Mouse (Mus musculus) thymus, postnatal 25 days (tissue): ENCODE results near the gene Fahd2a.

Source experiments
- DNase-seq: peaks from one replicate; pipeline ENCODE4 v3.0.0; 2022

Fahd2a gene

DNA sequence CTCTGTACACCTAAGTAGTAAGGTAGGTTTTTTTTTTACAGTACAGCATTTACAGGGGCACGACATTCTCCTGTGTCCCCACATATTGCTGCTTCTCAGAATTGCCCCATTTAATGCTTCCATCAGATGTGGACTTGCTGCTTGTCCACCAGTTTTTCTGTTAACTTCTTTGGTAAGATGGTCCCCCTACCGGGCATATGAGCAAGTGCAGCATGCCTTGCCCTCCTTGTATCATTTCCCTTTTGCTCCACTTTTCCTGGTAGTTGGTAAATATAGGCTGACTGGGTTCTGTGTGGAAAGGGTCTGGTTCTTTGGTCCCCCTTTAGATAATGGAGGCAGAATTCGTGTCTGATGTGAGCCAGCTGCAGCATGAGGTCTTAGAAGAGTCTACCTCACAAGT, 14.1 kb downstream of the Fahd2a start:
- DNase-seq, result peak; percentile 18

DNA sequence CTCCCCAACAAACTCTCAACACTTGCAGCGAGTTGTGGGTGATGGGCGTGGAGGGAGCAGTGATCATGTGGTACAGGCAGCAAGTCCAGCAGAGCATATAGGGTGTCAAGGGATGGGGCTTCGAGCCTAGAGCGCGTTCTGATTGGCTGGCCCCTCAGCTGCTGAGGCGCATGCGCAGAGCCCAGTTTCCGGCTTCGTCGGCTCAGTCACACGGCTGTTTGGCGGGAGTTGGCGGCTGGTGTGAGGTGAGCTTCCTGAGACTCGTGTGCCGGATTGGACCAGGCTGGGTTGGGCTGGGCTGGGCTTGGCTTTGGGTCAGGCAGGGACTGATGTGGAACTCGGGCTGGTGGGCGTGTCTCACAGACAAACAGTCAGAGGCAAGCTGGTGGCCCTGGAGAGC, 19.4 kb downstream of the Fahd2a start, which contains the start of gene Gpat2:
Gene Gpat2, plus strand, starts transcription at position 223 of the 400 bp plus-strand sequence.
- no peak for DNase-seq

DNA sequence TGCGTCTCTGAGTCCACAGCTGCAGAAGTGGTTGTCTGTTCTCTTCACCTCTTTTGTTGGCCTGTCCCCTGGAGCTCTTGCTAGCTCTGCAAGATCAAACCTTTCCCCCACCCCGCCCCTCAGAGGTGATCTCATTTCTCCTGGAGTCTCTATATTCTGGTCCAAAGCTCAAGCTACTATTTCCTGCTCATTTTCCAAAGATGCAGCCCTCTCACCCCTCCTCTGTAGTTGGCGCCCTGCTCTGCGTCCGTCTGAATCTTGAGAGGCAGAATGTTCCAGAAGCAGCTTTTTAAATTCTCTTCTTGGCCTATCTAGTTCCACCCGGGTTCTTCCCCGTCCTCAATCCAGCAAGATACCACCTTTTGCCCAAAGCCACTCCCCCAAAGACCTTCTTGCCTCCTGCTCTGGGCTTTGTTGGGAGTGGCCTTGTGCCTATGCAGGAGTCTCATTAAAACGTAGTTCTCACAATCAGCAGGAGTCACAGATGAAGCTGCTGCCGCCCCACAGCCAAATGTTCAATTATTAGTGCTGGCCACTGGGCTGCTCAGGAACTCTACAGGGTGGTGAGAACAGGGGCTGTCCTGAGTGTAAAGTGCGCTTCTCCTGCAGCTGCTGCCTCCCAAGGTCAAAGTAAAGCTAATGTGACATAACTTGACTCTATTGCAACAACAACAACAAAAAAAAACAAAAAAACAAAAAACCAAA, 25.9 kb downstream of the Fahd2a start:
- DNase-seq, result no peak

DNA sequence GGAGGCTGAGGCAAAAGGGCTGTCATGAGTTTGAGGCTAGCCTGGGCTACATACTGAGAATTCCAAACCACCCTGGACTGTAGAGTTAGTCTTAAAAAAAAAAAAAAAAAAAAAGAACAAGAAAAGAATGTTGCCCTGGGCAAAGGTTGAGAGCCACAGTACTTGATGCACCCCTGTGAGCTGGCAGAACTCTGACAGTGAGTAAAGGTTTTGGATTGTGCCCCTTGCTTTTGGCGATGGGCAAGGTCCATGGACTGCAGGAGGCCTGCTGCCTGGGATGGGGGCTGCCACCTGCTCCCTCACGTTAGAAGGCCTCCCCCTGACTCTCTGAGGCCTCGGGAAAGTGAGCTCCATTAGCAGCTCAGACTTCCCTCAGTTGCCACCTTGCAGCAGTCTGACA, 27.7 kb downstream of the Fahd2a start:
- DNase-seq, result no peak

DNA sequence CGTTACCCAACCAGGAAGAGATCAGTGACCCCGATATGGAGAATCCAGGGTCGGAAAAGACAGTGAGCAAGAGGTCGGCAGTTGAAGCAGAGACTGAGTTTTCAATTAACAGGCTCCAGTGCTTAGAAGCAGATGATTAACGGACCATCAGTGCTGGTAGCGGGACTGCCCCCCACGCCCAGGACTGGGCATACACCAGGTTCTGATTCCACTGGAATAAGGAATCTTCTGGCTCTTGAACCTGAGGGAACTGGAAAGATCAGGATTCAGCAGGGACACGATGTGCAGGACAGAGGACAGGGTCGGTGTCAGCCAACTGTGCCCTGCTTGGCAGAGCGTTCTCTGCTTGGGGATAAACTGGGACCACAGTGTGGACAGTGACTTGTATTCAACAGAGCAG, 28.6 kb downstream of the Fahd2a start:
- DNase-seq, result no peak

DNA sequence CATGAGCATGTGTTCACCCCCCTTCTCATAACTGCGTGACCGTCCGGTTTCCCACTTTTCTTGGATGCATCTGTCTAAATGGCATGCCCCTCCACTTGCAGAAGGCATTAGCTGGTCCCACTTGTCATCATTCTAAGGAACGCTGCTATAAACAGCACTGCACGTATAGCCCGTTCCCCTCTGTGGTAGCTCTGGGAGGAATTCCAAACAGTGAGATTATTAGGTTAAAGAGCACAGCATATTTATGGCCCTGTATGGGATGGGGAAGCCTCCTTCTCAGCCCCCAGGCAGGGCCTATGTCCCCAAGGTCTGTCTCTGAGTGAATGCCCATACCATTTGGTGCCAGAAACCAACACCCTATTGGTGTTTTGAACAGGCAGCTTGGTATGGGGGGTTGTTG, 33.2 kb downstream of the Fahd2a start:
- DNase-seq, result no peak

DNA sequence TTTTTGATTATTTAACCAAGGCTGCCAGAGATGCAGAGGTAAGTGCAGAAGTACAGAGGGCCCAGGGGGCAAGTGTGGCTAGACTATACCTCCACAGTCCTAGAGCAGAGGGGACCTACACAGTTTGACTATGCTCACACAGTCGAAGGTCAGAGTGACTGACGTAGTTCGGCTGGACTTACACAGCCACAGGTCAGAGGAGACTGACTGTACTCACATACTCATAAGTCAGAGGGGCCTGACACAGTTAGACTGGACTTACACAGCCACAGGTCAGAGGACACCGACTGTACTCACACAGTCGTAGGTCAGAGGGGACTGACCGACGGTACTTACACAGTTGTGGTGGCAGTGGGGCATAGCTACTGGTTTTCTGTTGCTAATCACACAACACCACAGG, 45.6 kb downstream of the Fahd2a start:
- DNase-seq, result no peak

DNA sequence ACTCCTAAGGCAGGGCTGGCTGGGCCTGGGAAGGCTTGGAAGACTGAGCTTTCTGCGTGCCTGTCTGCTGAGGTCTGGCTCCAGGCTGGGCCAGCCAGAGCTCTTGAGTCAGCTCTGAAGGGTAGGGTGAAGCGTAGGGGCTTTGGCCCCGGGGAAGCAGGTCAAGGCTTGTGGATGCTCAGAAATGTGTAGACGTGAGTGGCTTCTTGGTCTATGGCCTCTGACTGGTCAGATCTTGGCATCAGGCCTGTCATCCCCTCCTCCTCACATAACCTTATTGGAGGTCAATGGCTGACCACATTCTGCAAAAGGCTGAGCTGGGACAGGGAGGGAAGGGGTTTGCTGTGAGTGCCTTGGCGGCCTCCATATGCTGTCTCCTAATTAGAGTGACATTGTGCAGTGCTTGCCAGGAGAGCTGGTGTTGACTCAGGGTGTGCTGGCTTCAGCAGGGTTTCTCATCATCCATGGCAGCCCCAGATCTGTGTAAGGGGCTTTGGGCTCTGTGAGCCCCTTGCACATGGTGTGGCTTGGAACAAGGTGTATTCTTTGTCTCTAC, 49.7 kb downstream of the Fahd2a start:
- DNase-seq, result no peak

DNA sequence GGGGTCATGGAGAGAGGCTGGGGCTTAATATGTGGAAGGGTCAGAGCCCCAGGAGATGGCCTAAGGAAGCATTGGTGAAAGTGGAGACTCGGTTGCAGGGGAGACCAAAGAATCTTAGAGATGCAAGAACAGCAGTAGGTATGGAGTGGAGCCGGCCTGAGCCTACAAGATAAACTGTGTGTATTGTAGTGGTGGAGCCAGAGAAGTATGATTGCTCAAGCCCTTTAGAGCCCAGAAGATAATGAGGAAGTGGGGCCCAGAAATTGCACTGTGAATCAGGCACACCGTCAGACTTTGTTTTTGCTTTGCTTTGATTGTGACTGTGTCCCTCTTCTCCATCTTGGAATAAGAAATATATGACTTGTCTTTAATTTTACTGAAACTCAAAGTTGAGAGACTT, 53.0 kb downstream of the Fahd2a start:
- DNase-seq, result no peak

DNA sequence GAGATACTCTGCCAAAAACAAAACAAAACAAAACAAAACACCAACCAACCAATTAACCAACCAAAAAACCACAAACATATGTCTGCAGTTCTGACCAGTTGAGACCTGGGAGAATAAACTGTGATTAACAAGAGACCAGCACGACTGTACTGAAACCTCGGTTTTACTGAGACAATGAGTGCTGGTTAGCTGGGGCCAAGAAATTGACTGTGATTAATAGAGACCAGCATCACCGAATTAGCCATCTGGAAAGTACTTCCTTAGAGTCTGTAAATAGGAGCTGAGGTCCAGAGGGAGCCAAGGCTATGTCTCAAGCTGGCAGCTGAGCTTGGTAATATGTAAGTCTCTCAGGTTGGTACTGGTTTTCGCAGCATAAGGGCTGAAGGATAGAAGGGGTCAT, 53.5 kb downstream of the Fahd2a start:
- no peak for DNase-seq

DNA sequence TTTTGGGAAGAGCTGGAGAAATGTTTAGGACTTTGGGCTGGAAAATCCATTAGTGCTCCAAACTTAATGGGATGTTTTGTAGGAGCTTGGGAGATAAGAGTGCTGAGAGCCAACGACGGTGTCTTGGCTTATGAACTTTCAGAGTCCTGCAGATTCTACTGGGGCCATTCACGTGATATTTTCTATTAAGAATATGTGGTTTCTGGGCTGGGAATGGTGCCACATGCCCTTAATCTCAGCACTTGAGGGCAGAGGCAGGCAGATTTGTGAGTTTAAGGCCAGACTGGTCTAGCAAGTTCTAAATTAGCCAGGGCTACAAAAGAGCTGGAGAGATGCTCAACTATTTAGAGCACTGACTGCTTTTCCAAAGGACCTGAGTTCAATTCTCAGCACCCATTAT, 54.0 kb downstream of the Fahd2a start:
- DNase-seq, result no peak

DNA sequence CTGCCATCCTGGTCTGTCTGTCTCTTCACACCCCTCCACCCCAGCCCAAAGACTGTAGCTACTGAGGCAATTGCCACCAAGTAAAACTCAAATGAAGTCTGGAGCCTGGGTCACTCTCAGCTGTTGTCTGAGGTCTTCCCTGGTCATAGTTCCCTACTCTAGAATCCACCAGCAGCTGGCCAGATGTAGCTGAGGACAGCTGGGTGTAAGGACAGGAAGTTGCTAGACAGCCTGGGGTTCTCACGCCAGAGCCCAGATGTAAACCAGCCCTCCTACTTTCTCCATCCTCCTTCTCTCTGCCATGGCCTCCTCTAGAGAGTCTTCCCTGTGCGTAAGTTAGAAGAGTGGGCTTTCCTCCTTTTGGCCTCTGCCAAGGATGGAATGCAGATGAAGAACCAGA, 56.8 kb downstream of the Fahd2a start:
- DNase-seq, result no peak
